Mouse (Mus musculus) kidney, adult 2 months (tissue): Measurements from ENCODE around the gene Zfp940.

Source experiments
- CTCF ChIP-seq: fragments of 200-500 bp; conservative IDR thresholded peaks from 2 replicates; pipeline ENCODE4 v1.5.1; 2011; ENCODE audit warnings: low read depth, mild to moderate bottlenecking, control low read depth, low read length, moderate library complexity, mixed read lengths; ENCODE audit not compliant: insufficient read depth, insufficient read length
- POLR2A ChIP-seq: fragments of 200-500 bp; IDR thresholded peaks from one replicate; pipeline ENCODE4 v1.6.1; 2011; ENCODE audit warnings: low read depth, low read length, control low read depth

- TF ChIP-seq POLR2A = no peak
- no peak for TF ChIP-seq CTCF
Measured at GRCm38 (mm10) chr7:29828001-29828400, 25.5 kb downstream of the Zfp940 start.
